Mouse (Mus musculus) erythroblast, embryonic 14.5 days (primary cell): Measurements from ENCODE around the gene Ovol2. TPM values are rescaled to one million over a fixed set of nuclear protein-coding genes. Genes with fewer than 3 reads are reported as not detected.

Experiments
- H3K27me3 ChIP-seq: 2 replicates; pipeline ENCODE4 v1.6.1; 2012; ENCODE audit warnings: inconsistent platforms; ENCODE audit not compliant: control insufficient read depth
- H3K36me3 ChIP-seq: 2 replicates; pipeline ENCODE4 v1.6.1; 2012; ENCODE audit warnings: mild to moderate bottlenecking, inconsistent platforms; ENCODE audit not compliant: control insufficient read depth
- H3K4me1 ChIP-seq: 2 replicates; pipeline ENCODE4 v1.6.1; 2012; ENCODE audit warnings: inconsistent platforms; ENCODE audit not compliant: control insufficient read depth
- H3K4me3 ChIP-seq: replicated peaks from 2 replicates; pipeline ENCODE3; 2012; ENCODE audit warnings: moderate library complexity, mild to moderate bottlenecking, inconsistent platforms
- H3K9me3 ChIP-seq: 2 replicates; pipeline ENCODE4 v1.6.1; 2012; ENCODE audit warnings: low read length, inconsistent platforms, mixed read lengths; ENCODE audit not compliant: control insufficient read depth
- GATA1 ChIP-seq: IDR thresholded peaks from 2 replicates; pipeline ENCODE4 v1.6.1; 2012; ENCODE audit warnings: low read length, inconsistent platforms, mixed read lengths
- TAL1 ChIP-seq: IDR thresholded peaks from 3 replicates; pipeline ENCODE4 v1.6.1; 2012; ENCODE audit warnings: low read length, inconsistent platforms, mixed read lengths
- polyA plus RNA-seq: library from polyadenylated mRNA; stranded (reverse); fragments of >175 nt; gene quantifications from 2 replicates; pipeline ENCODE4 v1.2.3, GENCODE M21; 2012

Gene Ovol2
- polyA plus RNA-seq, 1 experiment = not detected

GRCm38 (mm10) chr2:144265916-144266683 lies 65.8 kb downstream of the Ovol2 start:
- H3K4me3 ChIP-seq = peak overlapping the region; percentile 7
- no peak for TF ChIP-seq TAL1
- TF ChIP-seq GATA1 = no peak
- H3K27me3 ChIP-seq = no peaks in the 10 kb centered on the region
- H3K36me3 ChIP-seq = peaks cover 74% of the 10 kb centered on the region
- no peaks in the 10 kb centered on the region for H3K9me3 ChIP-seq
- peaks cover 63% of the 10 kb centered on the region for H3K4me1 ChIP-seq

DNA sequence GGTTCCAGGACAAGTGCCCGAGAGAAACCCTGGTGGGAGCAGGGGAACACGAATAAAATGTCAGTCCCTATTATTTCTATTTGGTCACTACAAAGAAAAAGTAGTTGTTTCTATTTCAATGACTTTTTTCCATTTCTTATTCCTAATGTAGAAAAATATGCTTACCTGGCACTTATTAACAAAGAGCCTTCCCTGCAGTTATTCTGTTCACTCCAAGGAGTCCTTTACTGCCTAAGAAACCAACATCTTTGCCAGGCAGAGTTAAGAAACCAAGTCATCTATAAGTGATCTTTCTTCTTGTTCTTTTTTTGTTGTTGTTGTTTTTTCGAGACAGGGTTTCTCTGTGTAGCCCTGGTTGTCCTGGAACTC lies 66.8 kb downstream of the Ovol2 start:
- peaks cover 84% of the 10 kb centered on the region for H3K36me3 ChIP-seq
- TF ChIP-seq GATA1 = no peak
- no peak for TF ChIP-seq TAL1
- H3K4me1 ChIP-seq = peaks cover 56% of the 10 kb centered on the region
- no peak overlapping the region for H3K4me3 ChIP-seq
- H3K9me3 ChIP-seq = no peaks in the 10 kb centered on the region
- no peaks in the 10 kb centered on the region for H3K27me3 ChIP-seq

DNA sequence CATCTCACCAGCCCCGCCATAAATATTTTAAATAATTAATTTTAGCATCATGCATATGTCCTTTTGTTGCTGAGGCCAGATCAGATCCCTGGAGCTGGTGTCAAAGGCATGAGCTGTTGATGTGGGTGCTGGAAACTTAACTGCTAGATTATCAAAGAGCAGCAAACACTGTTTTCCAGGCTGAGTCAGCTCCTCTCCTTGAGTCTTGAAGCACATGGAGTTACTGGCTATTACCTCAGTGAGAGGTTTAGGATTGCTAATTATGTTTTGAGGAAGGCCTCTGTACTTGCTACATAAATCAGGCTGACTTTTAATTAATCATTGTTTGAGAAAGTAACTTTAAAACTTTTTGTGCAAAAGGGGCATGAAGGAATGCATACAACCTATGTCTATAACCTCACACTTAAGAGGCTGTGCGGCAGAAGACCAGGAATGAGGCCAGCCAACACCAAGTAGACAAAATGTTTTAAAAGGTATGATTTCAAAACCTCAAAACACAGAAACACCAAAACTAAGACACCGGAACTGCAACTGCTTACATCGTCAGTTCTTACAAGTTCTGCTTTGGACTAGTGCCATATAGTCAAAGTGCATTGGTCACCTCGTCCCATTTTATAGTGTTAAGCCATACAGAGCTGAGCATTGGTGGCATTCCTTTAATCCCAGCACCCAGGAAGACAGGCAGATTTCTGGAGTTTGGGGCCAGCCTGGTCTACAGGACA lies 67.4 kb downstream of the Ovol2 start:
- no peaks in the 10 kb centered on the region for H3K27me3 ChIP-seq
- no peak overlapping the region for H3K4me3 ChIP-seq
- H3K36me3 ChIP-seq = peaks cover 88% of the 10 kb centered on the region
- no peaks in the 10 kb centered on the region for H3K9me3 ChIP-seq
- TF ChIP-seq GATA1 (no peak), TAL1 (no peak)
- peaks cover 56% of the 10 kb centered on the region for H3K4me1 ChIP-seq

DNA sequence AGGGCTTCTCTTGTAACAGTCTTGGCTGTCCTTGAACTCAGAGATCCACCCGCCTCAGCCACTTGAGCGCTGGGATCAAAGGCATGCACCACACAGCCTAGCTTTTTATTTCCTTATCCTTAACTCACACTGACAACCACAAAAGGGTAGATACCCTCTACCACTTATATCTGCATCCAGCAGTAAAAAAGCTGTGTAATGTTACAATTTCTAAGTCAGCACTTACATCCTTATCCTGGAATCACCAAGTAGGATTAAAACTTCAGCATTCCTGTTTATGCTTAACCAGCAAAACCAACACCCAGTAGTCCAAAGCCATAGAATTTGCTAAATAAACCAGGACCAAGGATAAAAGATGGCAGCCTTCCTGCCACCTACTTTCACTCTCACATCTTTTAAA lies 69.1 kb downstream of the Ovol2 start:
- H3K36me3 ChIP-seq = peaks cover 98% of the 10 kb centered on the region

More for the DNA sequence above, 69.1 kb downstream of the Ovol2 start:
- peaks cover 42% of the 10 kb centered on the region for H3K4me1 ChIP-seq
- H3K9me3 ChIP-seq = no peaks in the 10 kb centered on the region
- TF ChIP-seq TAL1 (no peak), GATA1 (no peak)
- no peaks in the 10 kb centered on the region for H3K27me3 ChIP-seq
- H3K4me3 ChIP-seq = no peak overlapping the region

Other genes with a start within 250 kb of the Ovol2 start
- gene Mgme1, start 61.5 kb downstream of the Ovol2 start, polyA plus RNA-seq = 0.10 and 0.16 TPM in 2 replicates
- 0.78 and 0.87 TPM in 2 replicates for gene Snx5, start 61.2 kb downstream of the Ovol2 start, polyA plus RNA-seq
- gene Kat14, start 36.8 kb upstream of the Ovol2 start, polyA plus RNA-seq = 0.91 and 1.1 TPM in 2 replicates
- 0.09 TPM in 1 of 2 replicates, not detected in the other for gene Pet117, start 36.9 kb upstream of the Ovol2 start, polyA plus RNA-seq
- gene Dzank1, start 195.3 kb upstream of the Ovol2 start, polyA plus RNA-seq = not detected in 2 replicates
- 0.06 and 0.20 TPM in 2 replicates for gene Polr3f, start 195.6 kb upstream of the Ovol2 start, polyA plus RNA-seq
- 0.02 TPM in 1 of 2 replicates, not detected in the other for gene Rbbp9, start 218.7 kb upstream of the Ovol2 start, polyA plus RNA-seq
- 0.43 and 0.44 TPM in 2 replicates for gene Sec23b, start 224.1 kb upstream of the Ovol2 start, polyA plus RNA-seq